Mouse (Mus musculus): ENCODE data around the gene Spns3.

DNA sequence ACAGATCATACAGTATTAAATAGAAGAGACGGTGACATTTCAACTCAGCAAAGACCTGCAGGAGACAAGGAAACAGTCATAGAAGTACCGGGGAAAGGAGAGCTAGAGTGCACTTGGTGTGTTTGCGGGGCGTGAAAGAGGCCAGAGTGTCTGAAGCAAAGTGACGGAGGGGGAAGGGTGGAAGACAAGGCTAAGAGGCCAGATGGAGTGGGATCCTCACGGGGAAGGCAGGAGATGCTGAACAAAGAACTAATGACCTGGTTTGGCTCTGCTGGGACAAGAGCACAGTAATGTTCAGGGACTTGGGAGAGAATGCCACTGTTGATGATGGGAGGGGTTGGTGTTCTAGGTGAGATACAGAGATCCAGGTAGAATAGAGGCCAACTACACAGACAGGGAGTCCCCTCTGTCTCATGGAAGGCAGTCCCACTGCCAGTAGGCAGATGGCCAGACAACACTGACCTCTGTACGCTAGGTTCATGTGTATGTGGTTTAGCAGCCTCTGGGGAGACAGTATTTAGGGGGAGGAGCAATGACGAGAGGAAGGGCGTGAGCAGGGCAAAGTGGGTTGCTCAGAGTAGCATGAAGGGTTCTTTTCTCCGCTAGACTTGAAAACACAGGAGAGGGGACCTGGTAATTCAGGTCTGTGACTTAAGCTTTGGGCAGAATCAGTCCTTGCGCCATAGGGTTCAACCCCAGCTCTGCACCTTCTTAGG lies 84.2 kb downstream of the Spns3 start:
- TF ChIP-seq POLR2A (IDR thresholded peaks at IDR 0.05; ENCODE audit: insufficient read depth, low read length) (no peak), CTCF (IDR thresholded peaks at IDR 0.05; ENCODE audit: low read depth, low read length) (no peak)

Data from ES-Bruce4 (cell line).